Mouse (Mus musculus) cerebellum, adult (tissue): ENCODE results near the gene Olfr1049.
"Not testable (repeated sequence)": the region's sequence is repeated elsewhere in the genome, so short reads cannot be mapped to it uniquely, and the experiment has no call there.

ENCODE experiments used
- ATAC-seq: cut with Nextera tagmentation; 2 replicates; pipeline ENCODE4 v1.9.2; 2017; ENCODE audit warnings: mild to moderate bottlenecking, moderate library complexity, mixed read lengths; ENCODE audit not compliant: insufficient number of reproducible peaks, low FRiP score, low TSS enrichment

Olfr1049 gene

DNA sequence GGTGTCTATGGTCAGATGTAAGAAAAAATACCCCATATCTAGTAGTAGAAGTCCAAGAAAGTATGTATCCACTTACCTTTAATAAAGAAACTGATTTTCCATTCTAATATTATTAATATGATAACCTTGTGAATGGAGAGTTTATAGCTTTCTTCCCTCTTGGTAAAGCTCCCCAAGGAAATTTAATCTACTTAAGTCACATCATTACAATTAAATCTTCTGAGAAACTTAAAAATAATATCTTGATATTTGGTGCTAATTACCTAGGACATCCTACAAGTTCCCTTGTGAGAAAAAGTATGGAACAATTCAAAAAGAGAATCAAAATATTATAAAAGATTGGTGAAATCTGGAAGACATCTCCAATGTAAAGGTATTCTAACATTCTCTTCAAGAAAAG is at the start of gene Olfr1049:
Olfr1049 (minus strand) TSS at position 101 of the 400 bp plus-strand sequence.
- ATAC-seq: not testable (repeated sequence)

DNA sequence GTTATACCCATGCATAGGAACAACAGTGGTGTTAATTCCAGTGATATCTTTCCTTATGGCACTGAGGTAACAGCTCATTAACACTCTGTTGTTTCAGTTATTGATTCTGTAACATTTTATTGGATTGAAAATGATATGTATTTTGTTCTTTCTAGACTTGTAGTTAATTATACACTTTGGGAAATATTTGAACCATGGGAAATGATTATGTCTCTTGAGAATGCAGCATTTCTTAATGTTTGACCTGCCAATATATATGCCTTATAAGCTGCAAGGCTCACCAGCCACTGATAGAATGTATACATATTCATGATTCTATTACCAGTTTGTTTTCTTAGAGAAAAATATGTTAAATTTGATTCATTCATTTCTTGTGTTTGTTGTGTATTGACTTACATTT is 34.0 kb upstream of the Olfr1049 start, which contains the start of gene Olfr1052:
Olfr1052 (plus strand) TSS at position 301 of the 400 bp plus-strand sequence.
- no peak for ATAC-seq

GRCm38 (mm10) chr2:86278988-86279387 is 20.9 kb upstream of the Olfr1049 start, which contains the start of gene Olfr1051:
Gene Olfr1051, minus strand, starts transcription at chr2:86279088.
- ATAC-seq: not testable (repeated sequence)

- no peak for ATAC-seq
These were observed 17.9 kb downstream of the Olfr1049 start, which contains the start of gene Olfr1048 for GRCm38 (mm10) chr2:86240189-86240588. Gene Olfr1048, minus strand, starts transcription at chr2:86240289.

GRCm38 (mm10) chr2:86231301-86231700 is 26.8 kb downstream of the Olfr1049 start, which contains the start of gene Olfr1047:
Gene Olfr1047, minus strand, starts transcription at chr2:86231401.
- ATAC-seq: no peak

DNA sequence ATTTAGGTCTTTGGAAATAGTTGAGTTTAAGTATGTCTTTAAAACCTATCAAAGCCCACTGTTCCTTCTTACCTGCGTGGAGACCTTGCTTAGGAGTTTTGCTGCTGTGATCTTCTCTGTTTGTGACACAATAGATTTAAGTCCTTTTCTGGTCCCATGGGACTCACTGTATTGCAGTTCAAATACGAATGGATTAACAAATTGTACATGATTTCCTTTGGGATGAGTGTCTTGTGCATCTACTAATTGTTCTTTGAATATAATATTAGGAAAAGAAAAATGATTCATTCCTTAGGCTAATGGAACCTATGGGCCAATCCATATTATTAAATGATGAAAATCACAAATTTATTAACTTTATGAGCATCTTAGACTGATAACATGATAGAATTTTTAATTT is 38.9 kb downstream of the Olfr1049 start, which contains the start of gene Olfr1046:
Olfr1046 (minus strand) TSS at position 101 of the 400 bp plus-strand sequence.
- ATAC-seq: no peak
